Mouse (Mus musculus): ENCODE data around the gene Rfk. TPM values are rescaled to one million over a fixed set of nuclear protein-coding genes. Genes with fewer than 3 reads are reported as not detected.

Gene Rfk
- polyA plus RNA-seq, 1 experiment from 2014 or later = 97.5 TPM

- WGBS = 8% methylated on average over 3 of the region's 3 CpGs
- ATAC-seq (replicated peaks; ENCODE audit: low FRiP score, low read depth) (no peak), DNase-seq (ENCODE audit: low spot score) (no peak)
- H3K36me3 ChIP-seq (ENCODE audit: insufficient read depth, low read length) = 0 out of 2 replicates have a peak, but pooled peaks cover 4% of the 10 kb centered on the region
- no peak overlapping the region for H3K27ac ChIP-seq
- 0 out of 2 replicates have a peak, but pooled peaks cover 9% of the 10 kb centered on the region for H3K4me1 ChIP-seq (replicated peaks; ENCODE audit: insufficient read depth, low read length)
- no peaks in the 10 kb centered on the region for H3K27me3 ChIP-seq (ENCODE audit: insufficient read depth, low read length)
- TF ChIP-seq CTCF (IDR thresholded peaks at IDR 0.05; ENCODE audit: low read depth) = no peak
- no peak overlapping the region for H3K9ac ChIP-seq (ENCODE audit: low read depth, low read length)
- no peak overlapping the region for H3K4me3 ChIP-seq (replicated peaks; ENCODE audit: low read depth, low read length)
- H3K4me2 ChIP-seq (ENCODE audit: low read length) = no peak overlapping the region; the same call in 1 of the 2 replicates
- no peaks in the 10 kb centered on the region for H3K9me3 ChIP-seq (replicated peaks; ENCODE audit: low read length)
These were observed 977 bp upstream of the Rfk start for GRCm38 (mm10) chr19:17392866-17393265.

- ATAC-seq (replicated peaks; ENCODE audit: low FRiP score, low read depth) (no peak), DNase-seq (ENCODE audit: low spot score) (no peak)
- no peak overlapping the region for H3K4me2 ChIP-seq (ENCODE audit: low read length)
- no peak overlapping the region for H3K27ac ChIP-seq
- H3K27me3 ChIP-seq (ENCODE audit: insufficient read depth, low read length) = no peaks in the 10 kb centered on the region
- H3K9ac ChIP-seq (ENCODE audit: low read depth, low read length) = no peak overlapping the region
- H3K9me3 ChIP-seq (replicated peaks; ENCODE audit: low read length) = no peaks in the 10 kb centered on the region
- WGBS = 74% methylated on average over 4 of the region's 4 CpGs
- H3K4me3 ChIP-seq (replicated peaks; ENCODE audit: low read depth, low read length) = no peak overlapping the region
- no peak for TF ChIP-seq CTCF (IDR thresholded peaks at IDR 0.05; ENCODE audit: low read depth)
- 0 out of 2 replicates have a peak, but pooled peaks cover 9% of the 10 kb centered on the region for H3K4me1 ChIP-seq (replicated peaks; ENCODE audit: insufficient read depth, low read length)
- peaks cover 20% of the 10 kb centered on the region for H3K36me3 ChIP-seq (ENCODE audit: insufficient read depth, low read length)
These were observed 3.0 kb downstream of the Rfk start for GRCm38 (mm10) chr19:17396802-17397201.

GRCm38 (mm10) chr19:17397922-17398321 lies 4.1 kb downstream of the Rfk start:
- ATAC-seq (replicated peaks; ENCODE audit: low FRiP score, low read depth) (no peak), DNase-seq (ENCODE audit: low spot score) (no peak)
- H3K4me1 ChIP-seq (replicated peaks; ENCODE audit: insufficient read depth, low read length) = 0 out of 2 replicates have a peak, but pooled peaks cover 9% of the 10 kb centered on the region

GRCm38 (mm10) chr19:17399965-17400364 lies 6.1 kb downstream of the Rfk start:
- Histone ChIP-seq H3K27me3 (ENCODE audit: insufficient read depth, low read length) (no peaks in the 10 kb centered on the region), H3K27ac (no peak overlapping the region), H3K36me3 (ENCODE audit: insufficient read depth, low read length) (peaks cover 20% of the 10 kb centered on the region), H3K4me1 (replicated peaks; ENCODE audit: insufficient read depth, low read length) (0 out of 2 replicates have a peak, but pooled peaks cover 5% of the 10 kb centered on the region), H3K9me3 (replicated peaks; ENCODE audit: low read length) (no peaks in the 10 kb centered on the region), H3K4me2 (ENCODE audit: low read length) (no peak overlapping the region), H3K9ac (ENCODE audit: low read depth, low read length) (no peak overlapping the region), H3K4me3 (replicated peaks; ENCODE audit: low read depth, low read length) (no peak overlapping the region)
- no peak for TF ChIP-seq CTCF (IDR thresholded peaks at IDR 0.05; ENCODE audit: low read depth)
- ATAC-seq (replicated peaks; ENCODE audit: low FRiP score, low read depth) (no peak), DNase-seq (ENCODE audit: low spot score) (no peak)
- 81% methylated on average over 4 of the region's 4 CpGs for WGBS

More at GRCm38 (mm10) chr19:17397922-17398321, 4.1 kb downstream of the Rfk start:
- Histone ChIP-seq H3K4me2 (ENCODE audit: low read length) (no peak overlapping the region), H3K27ac (no peak overlapping the region), H3K36me3 (ENCODE audit: insufficient read depth, low read length) (peaks cover 20% of the 10 kb centered on the region), H3K27me3 (ENCODE audit: insufficient read depth, low read length) (no peaks in the 10 kb centered on the region), H3K9ac (ENCODE audit: low read depth, low read length) (no peak overlapping the region), H3K9me3 (replicated peaks; ENCODE audit: low read length) (no peaks in the 10 kb centered on the region), H3K4me3 (replicated peaks; ENCODE audit: low read depth, low read length) (no peak overlapping the region)
- TF ChIP-seq CTCF (IDR thresholded peaks at IDR 0.05; ENCODE audit: low read depth) = no peak
- 63% methylated on average over 5 of the region's 5 CpGs for WGBS

- Histone ChIP-seq H3K4me1 (replicated peaks; ENCODE audit: insufficient read depth, low read length) (no peaks in the 10 kb centered on the region), H3K4me2 (ENCODE audit: low read length) (no peak overlapping the region), H3K9me3 (replicated peaks; ENCODE audit: low read length) (no peaks in the 10 kb centered on the region), H3K27ac (no peak overlapping the region), H3K36me3 (ENCODE audit: insufficient read depth, low read length) (peaks cover 20% of the 10 kb centered on the region), H3K9ac (ENCODE audit: low read depth, low read length) (no peak overlapping the region), H3K27me3 (ENCODE audit: insufficient read depth, low read length) (no peaks in the 10 kb centered on the region), H3K4me3 (replicated peaks; ENCODE audit: low read depth, low read length) (no peak overlapping the region)
- ATAC-seq (replicated peaks; ENCODE audit: low FRiP score, low read depth) (no peak), DNase-seq (ENCODE audit: low spot score) (no peak)
- WGBS = 34% methylated on average over 4 of the region's 4 CpGs
- no peak for TF ChIP-seq CTCF (IDR thresholded peaks at IDR 0.05; ENCODE audit: low read depth)
These were observed 6.7 kb downstream of the Rfk start for GRCm38 (mm10) chr19:17400571-17400970.

- Histone ChIP-seq H3K27me3 (ENCODE audit: insufficient read depth, low read length) (no peaks in the 10 kb centered on the region), H3K36me3 (ENCODE audit: insufficient read depth, low read length) (peaks cover 14% of the 10 kb centered on the region), H3K4me3 (replicated peaks; ENCODE audit: low read depth, low read length) (no peak overlapping the region), H3K27ac (no peak overlapping the region), H3K4me2 (ENCODE audit: low read length) (no peak overlapping the region), H3K9ac (ENCODE audit: low read depth, low read length) (no peak overlapping the region), H3K9me3 (replicated peaks; ENCODE audit: low read length) (no peaks in the 10 kb centered on the region), H3K4me1 (replicated peaks; ENCODE audit: insufficient read depth, low read length) (no peaks in the 10 kb centered on the region)
- WGBS = 89% methylated on average over 4 of the region's 4 CpGs
- DNase-seq (ENCODE audit: low spot score) (no peak), ATAC-seq (replicated peaks; ENCODE audit: low FRiP score, low read depth) (no peak)
- TF ChIP-seq CTCF (IDR thresholded peaks at IDR 0.05; ENCODE audit: low read depth) = no peak
These were observed 9.3 kb downstream of the Rfk start for GRCm38 (mm10) chr19:17403175-17403574.

GRCm38 (mm10) chr19:17406823-17407222 lies 13.0 kb downstream of the Rfk start:
- WGBS = 97% methylated on average over 5 of the region's 5 CpGs
- DNase-seq (ENCODE audit: low spot score) = no peak

More at GRCm38 (mm10) chr19:17406823-17407222, 13.0 kb downstream of the Rfk start:
- Histone ChIP-seq H3K4me2 (ENCODE audit: low read length) (no peak overlapping the region), H3K9ac (ENCODE audit: low read depth, low read length) (no peak overlapping the region), H3K27me3 (ENCODE audit: insufficient read depth, low read length) (no peaks in the 10 kb centered on the region), H3K27ac (no peak overlapping the region), H3K9me3 (replicated peaks; ENCODE audit: low read length) (no peaks in the 10 kb centered on the region), H3K4me1 (replicated peaks; ENCODE audit: insufficient read depth, low read length) (no peaks in the 10 kb centered on the region), H3K36me3 (ENCODE audit: insufficient read depth, low read length) (no peaks in the 10 kb centered on the region), H3K4me3 (replicated peaks; ENCODE audit: low read depth, low read length) (no peak overlapping the region)
- ATAC-seq (replicated peaks; ENCODE audit: low FRiP score, low read depth) = no peak
- no peak for TF ChIP-seq CTCF (IDR thresholded peaks at IDR 0.05; ENCODE audit: low read depth)

Data from kidney, postnatal 0 days (tissue).